Mouse (Mus musculus) kidney, adult 2 months (tissue): ENCODE measurements around the gene Wwox. TPM values are rescaled to one million over a fixed set of nuclear protein-coding genes. Genes with fewer than 3 reads are reported as not detected.
A peak's percentile ranks its signal among the peaks of the same experiment; 100 is the strongest.

Experiments used
- DNase-seq: peaks from one replicate; pipeline ENCODE4 v3.0.0; 2021
- H3K27ac ChIP-seq: fragments of 200-500 bp; 2 replicates; pipeline ENCODE4 v1.5.1; 2012; ENCODE audit warnings: low read depth, low read length, control low read depth, inconsistent platforms; ENCODE audit not compliant: insufficient read depth
- H3K27me3 ChIP-seq: fragments of 200-500 bp; replicated peaks from 2 replicates; pipeline ENCODE4 v1.6.1; 2012; ENCODE audit warnings: mild to moderate bottlenecking, moderate library complexity, low read length, inconsistent platforms; ENCODE audit not compliant: control insufficient read depth, insufficient read depth
- H3K36me3 ChIP-seq: fragments of 200-500 bp; 2 replicates; pipeline ENCODE4 v1.6.1; 2012; ENCODE audit warnings: mild to moderate bottlenecking, moderate library complexity, low read length, inconsistent platforms; ENCODE audit not compliant: control insufficient read depth, insufficient read depth
- H3K4me1 ChIP-seq: fragments of 200-500 bp; 2 replicates; pipeline ENCODE4 v1.6.1; 2011; ENCODE audit warnings: low read length; ENCODE audit not compliant: control insufficient read depth, insufficient read depth
- H3K4me3 ChIP-seq: fragments of 200-500 bp; 2 replicates; pipeline ENCODE4 v1.5.1; 2011; ENCODE audit warnings: mild to moderate bottlenecking, low read depth, low read length, control low read depth; ENCODE audit not compliant: insufficient read depth
- CTCF ChIP-seq: fragments of 200-500 bp; conservative IDR thresholded peaks from 2 replicates; pipeline ENCODE4 v1.5.1; 2011; ENCODE audit warnings: low read depth, mild to moderate bottlenecking, control low read depth, low read length, moderate library complexity, mixed read lengths; ENCODE audit not compliant: insufficient read depth, insufficient read length
- POLR2A ChIP-seq: fragments of 200-500 bp; IDR thresholded peaks from one replicate; pipeline ENCODE4 v1.6.1; 2011; ENCODE audit warnings: low read depth, low read length, control low read depth
- WGBS: fragments of 180-500 bp; shearing (Covaris S2); methylation state at CpG from one replicate; pipeline ENCODE4 v1.1.7; 2018; 5-methylcytosine and 5-hydroxymethylcytosine counted together
- polyA plus RNA-seq: library from polyadenylated mRNA; depleted of rRNA; stranded (reverse); fragments of >200 nt; gene quantifications from 2 replicates; pipeline ENCODE4 v1.2.3, GENCODE M21; 2012

Wwox gene
- polyA plus RNA-seq, 1 experiment = 15.3 TPM

GRCm38 (mm10) chr8:115243465-115244027, 804.1 kb downstream of the Wwox start:
- WGBS = 37% methylated on average over 9 of the region's 9 CpGs

DNA sequence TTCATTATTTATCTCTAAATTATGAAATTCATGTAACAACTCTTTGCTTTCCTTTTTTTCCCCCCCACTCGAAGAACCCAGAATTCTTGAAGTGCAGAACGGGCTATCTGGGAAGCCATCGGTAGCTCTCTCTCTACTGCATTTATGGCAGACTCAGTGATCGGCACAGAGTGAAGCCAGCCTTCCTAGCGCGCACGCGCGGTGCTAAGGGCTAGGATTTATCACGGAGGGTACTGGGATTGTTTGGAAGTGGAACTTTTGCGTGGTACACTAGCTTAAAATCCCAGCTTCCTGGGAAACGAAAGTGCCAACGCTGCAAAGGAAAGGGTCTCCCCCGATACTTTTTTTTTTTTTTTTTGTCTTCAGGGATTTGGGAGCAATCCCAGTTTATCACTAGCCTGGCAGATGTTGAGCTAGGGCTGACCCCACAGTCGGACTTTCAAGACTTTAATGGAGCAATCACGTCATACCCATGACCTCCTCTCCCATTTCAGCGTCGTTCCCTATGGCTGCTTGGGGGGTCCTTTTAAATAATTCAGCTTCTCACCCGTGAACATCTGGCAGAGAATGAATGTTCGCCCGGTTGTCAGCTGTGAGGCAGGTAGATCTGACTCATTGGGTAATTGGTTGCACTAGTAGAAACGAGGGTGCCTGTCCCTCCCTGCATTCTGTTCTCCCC, 810.4 kb downstream of the Wwox start:
- DNase-seq = peak; percentile 30
- Histone ChIP-seq H3K27ac (no peak overlapping the region), H3K4me3 (peak overlapping the region; percentile 1; the same call in 1 of the 2 replicates), H3K4me1 (no peaks in the 10 kb centered on the region), H3K27me3 (no peaks in the 10 kb centered on the region), H3K36me3 (no peaks in the 10 kb centered on the region)
- no peak for TF ChIP-seq POLR2A
- no peak for TF ChIP-seq CTCF
- 25% methylated on average over 22 of the region's 22 CpGs for WGBS

More at GRCm38 (mm10) chr8:115243465-115244027, 804.1 kb downstream of the Wwox start:
- H3K4me3 ChIP-seq = no peak overlapping the region
- H3K4me1 ChIP-seq = no peaks in the 10 kb centered on the region
- TF ChIP-seq CTCF = no peak
- TF ChIP-seq POLR2A = no peak
- H3K36me3 ChIP-seq = no peaks in the 10 kb centered on the region
- DNase-seq = no peak
- no peak overlapping the region for H3K27ac ChIP-seq
- H3K27me3 ChIP-seq = no peaks in the 10 kb centered on the region

DNA sequence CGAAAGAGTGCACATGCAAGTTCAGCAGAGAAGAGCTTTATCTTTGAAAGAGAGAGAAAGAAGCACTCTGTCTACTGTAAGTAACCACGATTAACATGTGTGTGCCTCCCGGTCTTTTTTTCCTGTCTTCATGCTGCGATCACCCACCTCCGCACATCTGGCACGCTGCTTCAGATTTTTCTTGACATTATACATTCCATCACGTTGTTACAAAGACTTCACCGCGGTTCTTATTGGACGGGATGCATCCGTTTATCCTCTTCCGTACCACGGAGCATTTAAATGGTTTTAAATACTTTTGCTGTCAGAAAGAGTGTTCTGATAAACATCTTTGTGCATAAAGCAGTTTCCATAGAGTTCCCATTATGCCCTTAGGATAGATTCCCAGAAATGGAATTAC, 816.1 kb downstream of the Wwox start:
- H3K36me3 ChIP-seq = no peaks in the 10 kb centered on the region
- H3K27ac ChIP-seq = no peak overlapping the region
- H3K4me3 ChIP-seq = no peak overlapping the region
- no peak for DNase-seq
- WGBS = 83% methylated on average over 13 of the region's 13 CpGs
- TF ChIP-seq CTCF = no peak
- no peak for TF ChIP-seq POLR2A
- no peaks in the 10 kb centered on the region for H3K27me3 ChIP-seq
- no peaks in the 10 kb centered on the region for H3K4me1 ChIP-seq

DNA sequence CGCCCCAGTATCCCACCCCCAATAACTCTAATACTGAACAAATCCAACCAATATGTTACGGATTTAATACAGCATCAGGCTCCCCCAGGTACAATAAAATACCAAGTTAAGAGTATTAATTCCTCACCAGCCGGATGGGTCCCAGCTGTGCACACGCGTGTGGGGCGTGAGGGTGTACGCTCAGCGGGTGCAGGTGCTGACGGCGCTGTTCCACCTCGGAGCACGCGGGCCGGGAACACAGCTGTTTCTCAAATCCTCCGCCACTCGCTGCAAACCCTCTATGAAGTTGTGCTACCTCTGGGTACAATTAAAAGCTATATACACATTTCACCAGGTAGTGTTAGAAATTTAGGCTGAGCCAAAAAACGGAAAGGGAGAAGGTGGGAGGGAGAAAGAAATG, 818.0 kb downstream of the Wwox start:
- no peak overlapping the region for H3K4me3 ChIP-seq
- H3K27ac ChIP-seq = no peak overlapping the region
- TF ChIP-seq CTCF (no peak), POLR2A (no peak)
- 82% methylated on average over 17 of the region's 17 CpGs for WGBS
- no peaks in the 10 kb centered on the region for H3K27me3 ChIP-seq
- H3K36me3 ChIP-seq = no peaks in the 10 kb centered on the region
- no peak for DNase-seq
- H3K4me1 ChIP-seq = no peaks in the 10 kb centered on the region

DNA sequence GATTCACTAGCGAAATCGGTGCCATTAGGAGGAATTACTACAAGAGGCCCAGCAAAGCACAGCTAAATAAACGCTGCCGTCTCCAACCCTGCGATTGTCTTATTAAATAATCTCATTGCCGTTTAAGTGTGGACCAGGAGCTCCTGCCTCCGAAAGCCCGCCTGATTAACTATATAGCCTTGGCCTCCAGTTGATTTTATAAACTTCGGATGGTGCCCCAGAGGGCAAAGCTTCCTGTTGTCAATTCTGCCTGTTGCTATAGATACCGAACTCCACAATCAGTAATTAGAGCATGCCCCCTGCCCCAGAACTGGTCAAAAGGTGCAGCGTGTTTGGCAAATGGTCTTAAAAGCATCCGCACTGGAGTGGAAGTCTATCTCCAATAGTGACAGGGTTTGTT, 820.4 kb downstream of the Wwox start:
- Histone ChIP-seq H3K27ac (no peak overlapping the region), H3K4me3 (no peak overlapping the region), H3K4me1 (no peaks in the 10 kb centered on the region), H3K27me3 (no peaks in the 10 kb centered on the region), H3K36me3 (no peaks in the 10 kb centered on the region)
- 62% methylated on average over 12 of the region's 12 CpGs for WGBS
- no peak for DNase-seq
- TF ChIP-seq POLR2A = no peak
- TF ChIP-seq CTCF = no peak

- TF ChIP-seq POLR2A = no peak
- TF ChIP-seq CTCF = no peak
- no peak for DNase-seq
- Histone ChIP-seq H3K27ac (no peak overlapping the region), H3K4me3 (no peak overlapping the region), H3K4me1 (no peaks in the 10 kb centered on the region), H3K27me3 (no peaks in the 10 kb centered on the region), H3K36me3 (no peaks in the 10 kb centered on the region)
- 89% methylated on average over 11 of the region's 11 CpGs for WGBS
Observed at GRCm38 (mm10) chr8:115267196-115267595, 827.7 kb downstream of the Wwox start.

- no peak overlapping the region for H3K4me3 ChIP-seq
- 49% methylated on average over 4 of the region's 4 CpGs for WGBS
- no peak overlapping the region for H3K27ac ChIP-seq
- H3K36me3 ChIP-seq = no peaks in the 10 kb centered on the region
- H3K27me3 ChIP-seq = no peaks in the 10 kb centered on the region
- no peaks in the 10 kb centered on the region for H3K4me1 ChIP-seq
- peak; percentile 36 for DNase-seq
- TF ChIP-seq POLR2A = no peak
- no peak for TF ChIP-seq CTCF
Observed at GRCm38 (mm10) chr8:115269601-115270000, 830.1 kb downstream of the Wwox start.
